Mouse (Mus musculus) telencephalon, adult 2 months (tissue): ENCODE data around the gene Qrich1.
"Not testable (repeated sequence)": the region's sequence is repeated elsewhere in the genome, so short reads cannot be mapped to it uniquely, and the experiment has no call there.

ENCODE experiments used
- DNase-seq: peaks from one replicate; pipeline ENCODE4 v3.0.0-alpha.2; 2011; ENCODE audit warnings: low read depth, low spot score

Qrich1 gene

GRCm38 (mm10) chr9:108579344-108579690, 62.7 kb downstream of the Qrich1 start:
- DNase-seq = no peak

GRCm38 (mm10) chr9:108587571-108588180, 71.1 kb downstream of the Qrich1 start:
- DNase-seq = peak; percentile 97

GRCm38 (mm10) chr9:108589229-108589628, 72.6 kb downstream of the Qrich1 start:
- DNase-seq = no peak

- DNase-seq = no peak
Measured at GRCm38 (mm10) chr9:108591462-108591861, 74.9 kb downstream of the Qrich1 start.

GRCm38 (mm10) chr9:108594354-108594753, 77.7 kb downstream of the Qrich1 start:
- DNase-seq = no peak

GRCm38 (mm10) chr9:108596998-108597764, 80.6 kb downstream of the Qrich1 start, which contains the start of gene P4htm:
P4htm (minus strand) TSS chr9:108597667.
- peak; percentile 55 for DNase-seq

- no peak for DNase-seq
Measured at GRCm38 (mm10) chr9:108599021-108599566, 82.5 kb downstream of the Qrich1 start.

- DNase-seq = no peak
Measured at GRCm38 (mm10) chr9:108600011-108600410, 83.4 kb downstream of the Qrich1 start.

GRCm38 (mm10) chr9:108601986-108602385, 85.4 kb downstream of the Qrich1 start:
- no peak for DNase-seq

GRCm38 (mm10) chr9:108607929-108608328, 91.3 kb downstream of the Qrich1 start:
- DNase-seq = not testable (repeated sequence)

- DNase-seq = no peak
Measured at GRCm38 (mm10) chr9:108608889-108609288, 92.3 kb downstream of the Qrich1 start.
